Mouse (Mus musculus): Measurements from ENCODE around the gene Majin.

- TF ChIP-seq CTCF (IDR thresholded peaks at IDR 0.05; ENCODE audit: low read depth), result no peak
- TF ChIP-seq EP300 (optimal IDR thresholded peaks at IDR 0.05), result no peak
Observed at GRCm38 (mm10) chr19:6216046-6216705, 32.0 kb downstream of the Majin start.

All from stomach, postnatal 0 days (tissue).